Mouse (Mus musculus) neutrophil, adult 5-6 weeks (primary cell): ENCODE measurements around the gene Ercc6l. TPM values are rescaled to one million over a fixed set of nuclear protein-coding genes. Genes with fewer than 3 reads are reported as not detected.

ENCODE experiments used
- ATAC-seq: fragments of 151-379, 151-347 bp; 2 replicates; pipeline ENCODE4 v1.8.0; 2017; ENCODE audit warnings: mild to moderate bottlenecking, moderate TSS enrichment; ENCODE audit not compliant: insufficient number of reproducible peaks, poor library complexity, low FRiP score, severe bottlenecking; ENCODE audit errors: extremely low read depth
- total RNA-seq: library from RNA; stranded (forward); fragments of 200-1000 nt; gene quantifications from 2 replicates; pipeline ENCODE4 v1.2.3, GENCODE M21; 2017

Ercc6l gene
- total RNA-seq = 2.1 and 3.7 TPM in 2 replicates

- ATAC-seq = peak; percentile 95
Measured at GRCm38 (mm10) chrX:102156618-102157422, at the start of gene Ercc6l. TSS of gene Ercc6l (minus strand) at chrX:102157091.

DNA sequence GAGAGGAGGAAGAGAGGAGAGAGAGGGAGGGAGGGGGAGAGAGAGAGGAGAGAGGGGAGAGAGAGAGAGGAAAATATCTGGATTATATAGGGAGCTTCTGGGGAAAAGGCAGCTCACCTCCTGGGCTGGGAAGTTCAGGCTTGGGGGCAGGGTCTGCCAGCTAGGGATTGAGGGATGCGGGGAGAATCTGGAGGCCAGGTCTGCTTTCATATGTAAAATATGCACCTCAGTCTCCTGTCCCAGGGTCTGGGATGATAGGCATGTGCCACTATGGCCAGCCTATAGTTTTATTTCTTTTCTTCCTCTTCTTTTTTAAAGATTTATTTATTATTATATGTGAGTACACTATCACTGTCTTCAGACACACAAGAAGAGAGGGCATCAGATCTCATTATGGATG, 33.9 kb upstream of the Ercc6l start:
- no peak for ATAC-seq

DNA sequence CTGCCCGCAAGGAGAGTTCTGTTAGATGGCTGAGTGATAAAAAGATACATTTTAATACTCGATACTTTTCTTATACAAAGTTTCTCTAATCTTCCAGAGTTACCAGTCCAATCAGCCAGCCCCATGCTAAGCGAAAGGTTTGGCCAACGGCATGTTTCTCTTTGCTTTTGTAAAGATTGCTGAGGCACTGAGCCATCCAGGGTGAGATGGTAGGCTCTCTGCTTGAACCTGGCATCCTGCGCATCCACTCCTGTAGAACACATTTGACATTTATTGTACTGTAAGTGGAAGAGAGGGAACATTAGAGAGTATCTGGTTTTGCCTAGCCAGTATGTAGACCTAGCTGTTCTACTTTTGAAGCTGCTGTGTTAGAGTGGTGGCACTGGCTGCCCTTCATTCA, 32.7 kb upstream of the Ercc6l start:
- no peak for ATAC-seq

DNA sequence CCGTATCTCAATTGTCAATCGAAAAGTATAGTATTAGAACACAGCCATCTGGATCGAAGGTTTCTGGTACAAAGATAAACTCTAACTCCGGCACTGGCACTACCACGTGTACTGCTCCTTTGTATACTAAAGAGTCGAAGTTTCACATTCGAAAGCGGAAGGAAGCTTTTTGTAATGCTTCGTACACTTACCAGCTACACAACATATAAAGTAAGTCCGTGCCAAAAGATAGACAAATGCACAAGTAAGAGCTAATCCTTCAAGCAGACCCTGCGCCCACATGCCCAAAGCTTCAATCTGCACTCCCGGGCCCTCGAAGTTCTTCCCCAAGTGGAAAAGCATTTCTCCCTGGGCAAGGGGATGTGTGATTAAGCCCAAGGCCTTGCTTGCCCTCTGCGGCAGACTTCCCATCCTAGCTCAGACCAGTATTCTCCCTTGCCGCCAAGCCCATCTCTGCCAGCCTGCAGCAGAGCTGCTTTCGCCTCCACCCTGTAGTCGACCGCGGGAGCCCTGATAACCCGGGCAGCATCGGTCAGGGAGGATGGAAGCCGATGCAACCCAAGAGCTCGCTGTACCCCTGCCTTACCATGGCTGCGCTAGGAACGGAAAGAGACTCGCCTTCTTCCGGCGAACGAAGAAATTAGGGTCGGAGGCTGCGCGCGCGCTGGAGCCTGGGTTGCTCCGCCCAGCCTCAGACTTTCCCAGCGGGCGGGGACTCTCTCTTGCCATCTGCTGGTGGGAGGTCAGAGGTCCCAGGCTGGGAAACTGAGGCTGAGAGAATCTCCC, 32.0 kb upstream of the Ercc6l start, which contains the start of gene Rps4x:
Rps4x (minus strand) TSS at position 683 of the 786 bp plus-strand sequence.
- ATAC-seq = peak; percentile 92

DNA sequence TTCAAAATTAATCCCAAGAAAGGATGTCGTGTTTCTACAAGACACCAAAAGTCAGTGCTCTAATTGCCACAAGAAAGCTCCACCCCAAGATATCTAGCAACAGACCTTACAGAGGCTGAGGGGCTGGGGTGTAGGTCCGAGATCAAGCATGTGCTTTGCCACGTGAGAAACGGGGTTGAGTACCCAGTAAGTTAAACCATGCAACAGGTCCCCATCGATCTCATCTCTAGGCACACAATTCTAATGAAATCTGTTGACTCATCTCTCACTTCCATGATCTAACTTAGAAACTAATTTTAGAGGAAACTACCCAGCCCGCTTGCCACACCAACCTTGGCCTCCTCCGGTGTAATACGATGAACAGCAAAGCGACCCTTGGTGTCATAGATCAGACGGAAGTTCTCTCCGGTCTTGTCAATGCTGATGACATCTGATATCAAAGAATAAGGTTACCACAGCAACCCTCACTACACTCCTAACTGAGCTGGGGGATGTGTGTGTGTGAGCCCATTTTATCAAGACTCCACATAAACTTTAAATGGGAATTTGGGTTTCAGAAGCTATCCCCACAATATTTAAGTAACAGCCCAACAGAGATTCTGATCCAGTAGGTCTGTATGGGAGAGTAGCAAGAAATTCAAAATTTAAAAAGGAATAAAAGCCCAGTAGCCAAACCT, 30.3 kb upstream of the Ercc6l start:
- ATAC-seq = no peak

- no peak for ATAC-seq
Measured at GRCm38 (mm10) chrX:102182575-102182974, 25.7 kb upstream of the Ercc6l start.

DNA sequence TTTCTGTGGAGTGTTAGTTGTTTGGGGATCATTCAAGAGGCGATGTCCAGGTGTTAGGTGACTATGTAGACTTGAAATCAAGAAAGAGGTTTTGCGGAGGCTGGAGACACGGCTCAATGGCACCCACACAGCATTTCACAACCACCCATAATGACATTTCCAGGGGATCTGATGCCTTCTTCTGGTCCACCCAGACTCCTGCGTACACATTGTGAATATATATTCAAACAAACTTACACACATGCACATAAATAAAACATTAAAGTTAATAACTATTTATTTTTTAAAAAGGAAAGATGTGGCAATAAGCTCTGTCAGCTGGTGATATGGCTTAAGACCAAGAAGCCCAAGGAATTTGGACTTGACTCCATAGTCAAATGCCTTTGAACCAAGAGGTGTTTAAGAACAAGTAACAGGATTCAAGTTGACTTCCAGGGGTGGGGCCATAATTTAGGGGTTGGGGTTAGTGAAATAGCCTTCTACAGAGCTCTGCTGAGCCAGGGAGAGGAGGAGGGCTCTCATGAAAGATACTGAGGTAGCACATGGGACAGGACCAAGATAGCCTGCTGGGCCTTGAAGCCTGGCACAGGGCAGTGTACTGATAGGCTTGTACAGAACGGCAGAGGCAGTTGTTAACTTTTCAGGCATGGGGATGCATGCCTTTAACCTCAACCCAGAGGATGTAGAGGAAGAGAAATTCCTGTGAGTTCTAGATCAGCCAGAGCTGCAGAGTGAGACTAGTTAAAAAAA, 18.8 kb upstream of the Ercc6l start:
- ATAC-seq = no peak

GRCm38 (mm10) chrX:102170900-102171299, 14.0 kb upstream of the Ercc6l start:
- ATAC-seq = no peak

DNA sequence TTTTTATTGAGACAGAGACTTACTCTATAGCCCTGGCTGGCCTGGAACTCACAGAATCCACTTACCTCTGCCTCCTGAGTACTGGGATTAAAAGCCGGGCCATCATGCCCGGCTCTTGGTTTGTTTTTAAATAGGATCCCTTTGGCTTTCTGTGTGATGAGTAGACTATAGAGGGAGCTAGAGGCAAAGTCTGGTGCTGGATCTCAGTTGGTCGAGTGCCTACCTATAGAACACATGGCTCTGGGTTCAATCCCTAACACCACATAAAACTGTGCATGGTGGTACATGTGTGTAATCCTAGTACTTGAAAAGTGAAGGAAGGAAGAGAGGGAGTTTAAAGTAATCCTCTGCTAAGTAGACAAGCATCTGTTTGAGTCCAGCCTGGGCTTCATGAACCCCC, 13.2 kb upstream of the Ercc6l start:
- ATAC-seq = no peak

DNA sequence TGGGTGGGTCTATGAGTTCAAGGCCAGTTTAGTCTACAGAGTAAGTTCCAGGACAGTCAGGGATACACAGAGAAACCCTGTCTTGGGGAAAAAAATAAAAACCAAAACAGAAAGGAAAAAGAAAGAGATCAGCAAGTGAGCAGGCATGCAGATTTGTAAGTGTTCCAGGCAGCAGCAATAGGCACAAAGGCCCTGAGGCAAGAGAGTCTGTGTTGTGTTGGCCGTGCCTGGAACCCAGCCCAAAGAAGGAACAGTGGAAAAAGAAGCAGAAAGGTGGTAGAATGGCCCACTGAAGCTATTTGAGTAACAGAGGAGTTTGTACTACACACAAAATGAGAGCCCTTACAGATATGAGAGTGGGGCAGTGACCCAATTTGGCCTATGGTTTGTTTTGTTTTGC, 12.8 kb upstream of the Ercc6l start:
- no peak for ATAC-seq

GRCm38 (mm10) chrX:102166986-102167385, 10.1 kb upstream of the Ercc6l start:
- no peak for ATAC-seq

DNA sequence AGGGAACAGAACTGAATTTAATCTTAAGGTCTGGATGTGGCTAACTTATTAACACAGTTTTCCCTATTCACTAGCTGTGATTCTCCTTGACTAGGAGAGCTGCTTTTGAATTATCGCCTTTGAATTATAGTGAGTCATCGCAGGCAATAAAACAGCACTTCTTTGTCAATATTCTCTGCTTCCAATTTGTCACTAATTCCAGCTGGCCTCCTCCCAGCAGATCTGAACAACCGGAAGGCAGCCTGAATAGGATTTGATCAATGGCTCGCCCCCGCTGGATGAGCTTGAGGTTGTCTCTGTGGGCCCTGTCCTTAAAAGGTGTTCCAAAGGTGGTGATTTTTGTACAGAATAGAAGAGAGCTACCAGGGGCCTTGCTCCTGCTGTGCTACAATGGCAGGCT, 9.6 kb upstream of the Ercc6l start:
- ATAC-seq = no peak

- no peak for ATAC-seq
Measured at GRCm38 (mm10) chrX:102163529-102163928, 6.6 kb upstream of the Ercc6l start.

GRCm38 (mm10) chrX:102163096-102163495, 6.2 kb upstream of the Ercc6l start:
- no peak for ATAC-seq

DNA sequence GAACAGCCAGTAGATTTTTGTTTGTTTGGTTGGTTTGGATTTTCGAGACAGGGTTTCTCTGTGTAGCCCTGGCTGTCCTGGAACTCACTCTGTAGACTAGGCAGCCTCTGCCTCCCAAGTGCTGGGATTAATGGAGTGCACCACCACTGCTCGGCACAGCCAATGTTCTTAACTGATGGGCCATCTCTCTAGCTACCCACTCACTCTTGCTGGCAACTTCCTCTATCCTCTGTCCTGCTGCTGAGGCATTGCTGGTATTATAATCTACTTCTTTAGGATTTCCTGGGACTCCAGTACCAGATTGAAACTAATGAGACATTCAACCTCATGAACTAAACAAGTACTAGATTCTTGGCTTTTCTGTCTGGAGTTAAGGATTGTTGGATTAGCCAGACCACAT, 3.6 kb upstream of the Ercc6l start:
- ATAC-seq = no peak

- no peak for ATAC-seq
Measured at GRCm38 (mm10) chrX:102159778-102160177, 2.9 kb upstream of the Ercc6l start.

GRCm38 (mm10) chrX:102157423-102157791, 516 bp upstream of the Ercc6l start:
- ATAC-seq = no peak

DNA sequence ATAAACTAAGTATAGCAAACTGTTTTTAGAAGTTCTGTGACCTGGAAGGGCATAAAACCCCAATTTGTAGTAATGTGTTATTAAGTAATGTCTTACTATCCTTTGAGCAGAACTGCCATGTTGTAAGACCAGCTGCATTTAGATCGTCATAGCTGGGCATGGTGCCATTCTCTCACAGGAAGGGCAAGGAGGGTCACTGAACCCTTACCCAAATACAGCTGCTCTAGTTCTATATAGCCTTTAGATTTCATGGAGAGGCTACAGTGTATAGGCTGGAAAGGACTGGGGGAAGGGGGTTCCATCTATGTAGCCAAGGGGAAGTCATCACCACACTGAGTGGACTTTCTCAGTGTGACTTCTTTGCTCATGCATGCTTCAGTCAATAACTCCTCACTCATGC, 15.7 kb downstream of the Ercc6l start:
- no peak for ATAC-seq

GRCm38 (mm10) chrX:102121321-102121720, 35.6 kb downstream of the Ercc6l start:
- no peak for ATAC-seq
